Mouse (Mus musculus) liver, embryonic 14.5 days (tissue): ENCODE measurements around the gene Grin2b. TPM values are rescaled to one million over a fixed set of nuclear protein-coding genes. Genes with fewer than 3 reads are reported as not detected.

Source experiments
- ATAC-seq: fragments of 200-750 bp; cut with Nextera tagmentation; 2 replicates; pipeline ENCODE4 v1.8.0; 2017; ENCODE audit warnings: moderate number of reproducible peaks, mild to moderate bottlenecking, moderate library complexity; ENCODE audit not compliant: insufficient read depth
- DNase-seq, 3 experiments: peaks; one replicate each; pipeline ENCODE4 v3.0.0-alpha.2; 2012 to 2013; ENCODE audit warnings: low read depth in 3 of 3, low spot score in 3 of 3
- H3K27ac ChIP-seq: fragments of 300-500 bp; sonication (generic); 2 replicates; pipeline ENCODE4 v1.5.1; 2014; ENCODE audit warnings: moderate library complexity, mild to moderate bottlenecking, control low read depth, inconsistent platforms
- H3K27me3 ChIP-seq: fragments of 300-500 bp; sonication (generic); 2 replicates; pipeline ENCODE4 v1.6.1; 2014; ENCODE audit warnings: mild to moderate bottlenecking, low read length, moderate library complexity; ENCODE audit not compliant: control insufficient read depth, insufficient read depth
- H3K36me3 ChIP-seq: fragments of 300-500 bp; sonication (generic); replicated peaks from 2 replicates; pipeline ENCODE4 v1.6.1; 2014; ENCODE audit warnings: low read depth; ENCODE audit not compliant: control insufficient read depth, insufficient read depth
- H3K4me1 ChIP-seq, 2 experiments: fragments of 200-500 bp in 1 of 2; fragments of 300-500 bp in 1 of 2; sonication (generic) in 1 of 2; replicated peaks; 2 replicates each; pipeline ENCODE4 v1.6.1; 2012 to 2014; ENCODE audit warnings: antibody characterized with exemption in 1 of 2, inconsistent platforms in 1 of 2, low read length in 1 of 2; ENCODE audit not compliant: control insufficient read depth in 2 of 2, insufficient read depth in 2 of 2
- H3K4me2 ChIP-seq: fragments of 300-500 bp; sonication (generic); 2 replicates; pipeline ENCODE4 v1.6.1; 2014; ENCODE audit warnings: low read depth, mild to moderate bottlenecking, control low read depth, moderate library complexity
- H3K4me3 ChIP-seq, 2 experiments: fragments of 200-500 bp in 1 of 2; fragments of 300-500 bp in 1 of 2; sonication (generic) in 1 of 2; 2 replicates each; pipeline ENCODE4 v1.5.1; 2012 to 2014; ENCODE audit warnings: low read depth in 2 of 2, low read length in 2 of 2, mild to moderate bottlenecking in 2 of 2, control low read depth in 1 of 2, inconsistent platforms in 1 of 2, moderate library complexity in 1 of 2; ENCODE audit not compliant: insufficient read depth in 1 of 2
- H3K9ac ChIP-seq: fragments of 300-500 bp; sonication (generic); replicated peaks from 2 replicates; pipeline ENCODE4 v1.6.1; 2014; ENCODE audit warnings: mild to moderate bottlenecking, control low read depth, moderate library complexity
- H3K9me3 ChIP-seq: fragments of 300-500 bp; sonication (generic); 2 replicates; pipeline ENCODE4 v1.6.1; 2016; ENCODE audit warnings: low read length, mixed read lengths; ENCODE audit not compliant: control insufficient read depth
- CTCF ChIP-seq: IDR thresholded peaks from 2 replicates; pipeline ENCODE4 v1.5.1; 2016; ENCODE audit warnings: antibody characterized with exemption, low read depth, control low read depth
- EP300 ChIP-seq: IDR thresholded peaks from 2 replicates; pipeline ENCODE4 v1.6.1; 2016; ENCODE audit warnings: antibody characterized with exemption, low read depth
- WGBS: fragments of 180-500 bp; shearing (Covaris S2); extraction: QIAGEN DNeasy Blood & Tissue Kit; methylation state at CpG from one replicate; pipeline ENCODE4 v1.1.7; 2014; ENCODE audit not compliant: insufficient replicate concordance; 5-methylcytosine and 5-hydroxymethylcytosine counted together
- microRNA-seq: library from miRNA; unstranded; fragments of <30 nt; microRNA quantifications from one replicate; pipeline ENCODE4, GENCODE M21; 2016
- polyA plus RNA-seq, 2 experiments: library from polyadenylated mRNA; depleted of rRNA in 1 of 2; stranded (reverse) in 1 of 2; unstranded in 1 of 2; fragments of >200 nt; fragmentation: Nextera tagmentation in 1 of 2; extraction: Ambion mirVana in 1 of 2; gene quantifications; 2 replicates each; pipeline versions ENCODE4 v1.2.1 to v1.2.3; 2012 to 2014

Grin2b gene
- polyA plus RNA-seq, 2 experiments = under 0.01 TPM; not detected in 1

- Histone ChIP-seq H3K4me2 (no peak overlapping the region), H3K27me3 (no peaks in the 10 kb centered on the region), H3K4me1 (no peaks in the 10 kb centered on the region), H3K27ac (no peak overlapping the region), H3K9ac (no peak overlapping the region), H3K4me3 (no peak overlapping the region), H3K9me3 (no peaks in the 10 kb centered on the region), H3K36me3 (no peaks in the 10 kb centered on the region)
- 67% methylated on average over 14 of the region's 14 CpGs for WGBS
- TF ChIP-seq EP300 (no peak), CTCF (no peak)
- DNase-seq (no peak), ATAC-seq (no peak)
Observed at GRCm38 (mm10) chr6:135680105-135680710, 493.1 kb downstream of the Grin2b start.

GRCm38 (mm10) chr6:135674380-135674779 is 498.9 kb downstream of the Grin2b start:
- Histone ChIP-seq H3K9me3 (no peaks in the 10 kb centered on the region), H3K4me1 (no peaks in the 10 kb centered on the region), H3K36me3 (no peaks in the 10 kb centered on the region), H3K9ac (no peak overlapping the region), H3K27me3 (no peaks in the 10 kb centered on the region), H3K4me3 (no peak overlapping the region), H3K4me2 (no peak overlapping the region), H3K27ac (no peak overlapping the region)
- ATAC-seq = no peak
- 40% methylated on average over 4 of the region's 4 CpGs for WGBS
- DNase-seq = no peak
- TF ChIP-seq CTCF (no peak), EP300 (no peak)

- no peak for DNase-seq
- H3K4me1 ChIP-seq = no peaks in the 10 kb centered on the region
- H3K4me3 ChIP-seq = no peak overlapping the region
- no peak overlapping the region for H3K4me2 ChIP-seq
- TF ChIP-seq CTCF = no peak
- no peak for TF ChIP-seq EP300
- no peaks in the 10 kb centered on the region for H3K36me3 ChIP-seq
- no peaks in the 10 kb centered on the region for H3K9me3 ChIP-seq
- H3K9ac ChIP-seq = no peak overlapping the region
- H3K27me3 ChIP-seq = no peaks in the 10 kb centered on the region
- no peak overlapping the region for H3K27ac ChIP-seq
- no peak for ATAC-seq
Observed at GRCm38 (mm10) chr6:135672003-135672402, 501.3 kb downstream of the Grin2b start.

Small RNA genes lying within 50 kb of the gene (microRNA-seq; reads per million reads assigned to microRNA genes)
- not detected for gene Gm22892

Other genes starting within 250 kb of the Grin2b start
- 0.02 TPM in 1 of 2 replicates, not detected in the other for gene Gm8994, start 154.0 kb upstream of the Grin2b start, polyA plus RNA-seq (2012; rRNA removed)
- gene Gm8994, start 154.0 kb upstream of the Grin2b start, polyA plus RNA-seq (2014; fragmentation: Nextera tagmentation; extraction: Ambion mirVana) = not detected in 2 replicates
- gene E330021D16Rik, start 242.1 kb upstream of the Grin2b start, polyA plus RNA-seq (2012; rRNA removed) = 0.08 and 0.09 TPM in 2 replicates
- 0.19 and 0.34 TPM in 2 replicates for gene E330021D16Rik, start 242.1 kb upstream of the Grin2b start, polyA plus RNA-seq (2014; fragmentation: Nextera tagmentation; extraction: Ambion mirVana)